Mouse (Mus musculus) stomach, embryonic 14.5 days (tissue): ENCODE results near the gene Cacng7. TPM values are rescaled to one million over a fixed set of nuclear protein-coding genes. Genes with fewer than 3 reads are reported as not detected.

ENCODE experiments used
- ATAC-seq: fragments of 200-750 bp; cut with Nextera tagmentation; 2 replicates; pipeline ENCODE4 v1.8.0; 2017; ENCODE audit warnings: low read depth, moderate TSS enrichment; ENCODE audit not compliant: insufficient number of reproducible peaks, insufficient read depth, low FRiP score
- H3K27ac ChIP-seq: fragments of 300-500 bp; sonication (generic); 2 replicates; pipeline ENCODE4 v1.5.1; 2014; ENCODE audit warnings: mild to moderate bottlenecking, low read length, moderate library complexity, mixed read lengths
- H3K27me3 ChIP-seq: fragments of 300-500 bp; sonication (generic); 2 replicates; pipeline ENCODE4 v1.6.1; 2014; ENCODE audit warnings: low read length, control low read depth, mixed read lengths; ENCODE audit not compliant: control insufficient read depth, insufficient read depth
- H3K36me3 ChIP-seq: fragments of 300-500 bp; sonication (generic); 2 replicates; pipeline ENCODE4 v1.6.1; 2014; ENCODE audit warnings: mild to moderate bottlenecking, control low read depth, low read length, moderate library complexity, mixed read lengths; ENCODE audit not compliant: control insufficient read depth, insufficient read depth
- H3K4me1 ChIP-seq: fragments of 300-500 bp; sonication (generic); 2 replicates; pipeline ENCODE4 v1.6.1; 2014; ENCODE audit warnings: low read length, control low read depth, mixed read lengths; ENCODE audit not compliant: control insufficient read depth, insufficient read depth
- H3K4me2 ChIP-seq: fragments of 300-500 bp; sonication (generic); replicated peaks from 2 replicates; pipeline ENCODE4 v1.6.1; 2014; ENCODE audit warnings: low read depth, low read length, control low read depth
- H3K4me3 ChIP-seq: fragments of 300-500 bp; sonication (generic); 2 replicates; pipeline ENCODE4 v1.5.1; 2014; ENCODE audit warnings: low read depth, low read length, control low read depth
- H3K9ac ChIP-seq: fragments of 300-500 bp; sonication (generic); replicated peaks from 2 replicates; pipeline ENCODE4 v1.6.1; 2014; ENCODE audit warnings: low read depth, mild to moderate bottlenecking, control low read depth, low read length, moderate library complexity, mixed read lengths
- H3K9me3 ChIP-seq: fragments of 300-500 bp; sonication (generic); 2 replicates; pipeline ENCODE4 v1.6.1; 2016; ENCODE audit warnings: low read depth, low read length, control low read depth; ENCODE audit not compliant: control insufficient read depth
- WGBS: fragments of 180-500 bp; shearing (Covaris S2); extraction: QIAGEN DNeasy Blood & Tissue Kit; methylation state at CpG from one replicate; pipeline ENCODE4 v1.1.7; 2014; 5-methylcytosine and 5-hydroxymethylcytosine counted together
- polyA plus RNA-seq: library from polyadenylated mRNA; unstranded; fragments of >200 nt; fragmentation: Nextera tagmentation; extraction: Ambion mirVana; gene quantifications from 2 replicates; pipeline ENCODE4 v1.2.1, GENCODE M21; 2014

The Cacng7 gene
- polyA plus RNA-seq, 1 experiment from 2014 or later, result 3.8 TPM

- no peak overlapping the region for H3K27ac ChIP-seq
- no peak overlapping the region for H3K9ac ChIP-seq
- H3K36me3 ChIP-seq, result peaks cover 8% of the 10 kb centered on the region; the same call in 1 of the 2 replicates
- ATAC-seq, result no peak
- H3K4me3 ChIP-seq, result no peak overlapping the region
- H3K4me1 ChIP-seq, result no peaks in the 10 kb centered on the region
- H3K27me3 ChIP-seq, result no peaks in the 10 kb centered on the region
- WGBS, result 93% methylated on average over 3 of the region's 3 CpGs
- no peak overlapping the region for H3K4me2 ChIP-seq
- no peaks in the 10 kb centered on the region for H3K9me3 ChIP-seq
Measured at GRCm38 (mm10) chr7:3345301-3345700, 12.5 kb downstream of the Cacng7 start.

GRCm38 (mm10) chr7:3347366-3348287, 14.9 kb downstream of the Cacng7 start:
- 69% methylated on average over 20 of the region's 20 CpGs for WGBS
- no peak for ATAC-seq
- H3K9ac ChIP-seq, result no peak overlapping the region
- no peak overlapping the region for H3K27ac ChIP-seq
- H3K4me3 ChIP-seq, result no peak overlapping the region
- no peaks in the 10 kb centered on the region for H3K9me3 ChIP-seq
- peaks cover 4% of the 10 kb centered on the region; the same call in 1 of the 2 replicates for H3K36me3 ChIP-seq
- H3K4me2 ChIP-seq, result no peak overlapping the region
- no peaks in the 10 kb centered on the region for H3K4me1 ChIP-seq
- no peaks in the 10 kb centered on the region for H3K27me3 ChIP-seq

GRCm38 (mm10) chr7:3348326-3348725, 15.6 kb downstream of the Cacng7 start:
- Histone ChIP-seq H3K27ac (no peak overlapping the region), H3K4me1 (no peaks in the 10 kb centered on the region), H3K9ac (no peak overlapping the region), H3K4me2 (no peak overlapping the region), H3K9me3 (no peaks in the 10 kb centered on the region), H3K4me3 (no peak overlapping the region), H3K36me3 (peaks cover 4% of the 10 kb centered on the region; the same call in 1 of the 2 replicates), H3K27me3 (no peaks in the 10 kb centered on the region)
- ATAC-seq, result no peak
- WGBS, result 67% methylated on average over 5 of the region's 5 CpGs

DNA sequence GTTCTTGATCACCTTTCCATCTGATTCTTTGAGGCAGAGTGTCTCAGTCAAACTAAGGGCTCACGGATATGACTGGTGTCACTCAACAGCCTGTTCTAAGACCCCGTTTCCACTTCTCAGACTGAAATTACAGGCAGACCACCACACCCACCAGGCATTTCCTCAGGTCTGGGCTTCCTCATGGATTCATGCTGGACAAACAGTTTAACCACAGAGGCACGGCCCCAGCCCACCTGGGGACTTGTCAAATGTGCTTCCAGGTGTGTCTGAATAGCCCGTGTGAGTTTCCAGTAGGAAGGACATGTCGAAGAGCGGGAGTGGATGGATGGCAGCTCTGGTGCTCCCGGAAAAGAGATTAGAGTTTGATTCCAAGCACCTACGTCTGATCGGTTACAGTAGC, 17.0 kb downstream of the Cacng7 start:
- H3K9me3 ChIP-seq, result no peaks in the 10 kb centered on the region
- no peak for ATAC-seq
- H3K4me3 ChIP-seq, result no peak overlapping the region
- peaks cover 4% of the 10 kb centered on the region; the same call in 1 of the 2 replicates for H3K36me3 ChIP-seq
- H3K27ac ChIP-seq, result no peak overlapping the region
- WGBS, result 90% methylated on average over 9 of the region's 9 CpGs
- H3K9ac ChIP-seq, result no peak overlapping the region
- H3K27me3 ChIP-seq, result no peaks in the 10 kb centered on the region
- no peaks in the 10 kb centered on the region for H3K4me1 ChIP-seq
- H3K4me2 ChIP-seq, result no peak overlapping the region

DNA sequence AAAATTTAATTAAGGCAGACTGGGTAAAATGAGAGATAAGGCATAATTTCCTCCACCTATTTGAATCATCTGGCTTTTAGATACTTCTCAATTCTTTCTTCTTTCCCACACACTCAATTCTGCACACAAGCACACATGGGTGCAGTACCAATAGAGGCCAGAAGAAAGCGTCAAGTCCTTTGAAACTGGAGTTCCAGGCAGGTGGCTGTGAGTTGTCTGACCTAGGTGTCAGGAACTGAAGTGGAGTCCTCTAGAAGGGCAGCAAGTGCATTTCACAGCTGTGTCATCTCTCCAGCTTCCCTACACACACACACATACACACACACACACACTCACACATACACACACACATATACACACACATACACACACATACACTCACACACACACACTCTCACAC, 18.8 kb downstream of the Cacng7 start:
- H3K36me3 ChIP-seq, result 0 out of 2 replicates have a peak, but pooled peaks cover 4% of the 10 kb centered on the region
- WGBS, result 91% methylated on average over 1 of the region's 1 CpGs
- H3K9ac ChIP-seq, result no peak overlapping the region
- ATAC-seq, result no peak
- H3K9me3 ChIP-seq, result no peaks in the 10 kb centered on the region
- H3K27ac ChIP-seq, result no peak overlapping the region
- no peaks in the 10 kb centered on the region for H3K27me3 ChIP-seq
- H3K4me3 ChIP-seq, result no peak overlapping the region
- H3K4me1 ChIP-seq, result no peaks in the 10 kb centered on the region
- H3K4me2 ChIP-seq, result no peak overlapping the region

DNA sequence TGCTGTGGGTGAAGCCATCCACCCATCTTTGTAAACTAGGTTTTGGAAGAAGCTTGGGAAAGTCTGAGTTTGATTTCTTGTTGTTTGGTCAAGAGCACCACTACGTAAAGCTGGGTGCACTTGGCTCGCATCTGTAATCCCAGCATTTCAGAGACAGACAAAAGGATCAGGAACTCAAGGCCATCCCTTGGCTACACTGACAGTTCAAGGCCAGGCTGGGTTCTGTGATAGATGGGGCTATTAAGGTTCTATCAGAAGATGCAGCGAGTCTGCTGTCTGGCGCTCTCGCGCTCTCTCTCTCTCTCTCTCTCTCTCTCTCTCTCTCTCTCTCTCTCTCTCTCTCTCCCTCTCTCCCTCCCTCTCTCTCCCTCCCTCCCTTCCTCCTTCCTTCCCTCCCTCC, 22.1 kb downstream of the Cacng7 start:
- 83% methylated on average over 6 of the region's 6 CpGs for WGBS
- no peak overlapping the region for H3K9ac ChIP-seq
- no peak for ATAC-seq
- no peaks in the 10 kb centered on the region; the same call in 1 of the 2 replicates for H3K36me3 ChIP-seq
- no peaks in the 10 kb centered on the region for H3K4me1 ChIP-seq
- H3K4me2 ChIP-seq, result no peak overlapping the region
- H3K27ac ChIP-seq, result no peak overlapping the region
- no peaks in the 10 kb centered on the region for H3K27me3 ChIP-seq
- H3K4me3 ChIP-seq, result no peak overlapping the region
- H3K9me3 ChIP-seq, result no peaks in the 10 kb centered on the region

DNA sequence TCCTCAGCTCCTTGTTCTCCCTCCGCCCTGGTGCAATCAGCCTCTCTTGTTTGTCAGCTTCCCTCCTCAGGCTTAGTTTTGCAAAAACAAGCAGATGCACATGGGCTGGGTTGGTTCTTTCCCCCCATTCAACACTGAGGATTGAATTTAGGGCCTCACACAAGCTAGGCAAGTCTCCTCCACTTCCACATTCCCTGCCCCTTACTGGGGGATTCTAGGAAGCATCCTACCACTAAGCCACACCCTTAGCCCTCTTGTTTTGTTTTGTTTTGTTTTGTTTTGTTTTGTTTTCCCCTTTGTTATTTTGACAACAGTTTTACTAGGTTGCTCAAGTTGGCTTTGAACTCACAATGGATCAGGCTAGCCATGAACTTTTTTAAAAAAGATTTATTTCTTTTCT, 27.9 kb downstream of the Cacng7 start:
- WGBS, result 90% methylated on average over 1 of the region's 1 CpGs
- no peaks in the 10 kb centered on the region for H3K9me3 ChIP-seq
- H3K4me2 ChIP-seq, result no peak overlapping the region
- H3K36me3 ChIP-seq, result peaks cover 4% of the 10 kb centered on the region; the same call in 1 of the 2 replicates
- no peak overlapping the region for H3K27ac ChIP-seq
- H3K9ac ChIP-seq, result no peak overlapping the region
- H3K27me3 ChIP-seq, result no peaks in the 10 kb centered on the region
- no peaks in the 10 kb centered on the region for H3K4me1 ChIP-seq
- no peak overlapping the region for H3K4me3 ChIP-seq
- no peak for ATAC-seq

DNA sequence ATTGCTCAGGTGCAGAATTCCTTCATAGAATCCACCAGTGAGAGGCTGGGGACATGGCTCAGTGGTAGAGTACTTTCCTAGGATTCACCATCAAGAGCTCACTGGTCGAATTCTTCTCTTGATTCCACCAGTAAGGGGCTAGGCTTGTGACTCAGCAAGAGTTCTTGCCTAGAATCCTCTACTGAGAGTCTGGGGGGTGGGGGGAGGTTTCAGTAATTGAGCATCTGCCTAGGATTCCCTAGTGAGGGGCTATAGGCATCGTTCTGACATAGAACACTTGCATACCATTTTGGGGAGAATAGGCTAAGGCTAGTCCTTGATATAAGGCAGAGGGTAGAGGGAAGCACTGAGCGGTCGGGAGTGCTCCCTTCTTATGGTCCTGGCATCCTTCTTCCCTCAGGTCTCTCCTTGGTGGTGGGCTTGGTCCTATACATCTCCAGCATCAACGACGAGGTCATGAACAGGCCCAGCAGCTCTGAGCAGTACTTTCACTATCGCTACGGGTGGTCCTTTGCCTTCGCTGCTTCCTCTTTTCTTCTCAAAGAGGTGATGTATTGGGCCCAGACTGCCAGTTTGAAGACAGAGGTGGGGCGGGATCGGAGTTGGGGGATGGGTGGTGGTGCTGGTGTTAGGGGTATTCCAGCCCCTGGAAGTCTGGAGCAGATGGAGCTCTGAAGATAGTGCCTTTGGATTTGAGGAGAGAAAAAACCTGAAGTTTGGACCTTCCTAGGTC, 33.0 kb downstream of the Cacng7 start:
- WGBS, result 39% methylated on average over 11 of the region's 11 CpGs
- no peak overlapping the region for H3K4me3 ChIP-seq
- peaks cover 7% of the 10 kb centered on the region; the same call in 1 of the 2 replicates for H3K36me3 ChIP-seq
- no peak overlapping the region for H3K27ac ChIP-seq
- no peaks in the 10 kb centered on the region for H3K27me3 ChIP-seq
- no peak overlapping the region for H3K9ac ChIP-seq
- H3K4me1 ChIP-seq, result 0 out of 2 replicates have a peak, but pooled peaks cover 6% of the 10 kb centered on the region
- no peaks in the 10 kb centered on the region for H3K9me3 ChIP-seq
- H3K4me2 ChIP-seq, result no peak overlapping the region
- no peak for ATAC-seq
